Mouse (Mus musculus) hindbrain, embryonic 10.5 days (tissue): ENCODE measurements around the gene Fkbp15. TPM values are rescaled to one million over a fixed set of nuclear protein-coding genes. Genes with fewer than 3 reads are reported as not detected.

ENCODE experiments used
- DNase-seq: peaks from one replicate; pipeline ENCODE4 v3.0.0-alpha.2; 2017; ENCODE audit warnings: low spot score
- H3K27ac ChIP-seq: fragments of 300-500 bp; sonication (generic); 2 replicates; pipeline ENCODE4 v1.5.1; 2016; ENCODE audit warnings: mild to moderate bottlenecking, moderate library complexity
- H3K27me3 ChIP-seq: fragments of 300-500 bp; sonication (generic); 2 replicates; pipeline ENCODE4 v1.6.1; 2016; ENCODE audit warnings: mild to moderate bottlenecking; ENCODE audit not compliant: poor library complexity, insufficient read depth, severe bottlenecking
- H3K36me3 ChIP-seq: fragments of 300-500 bp; sonication (generic); 2 replicates; pipeline ENCODE4 v1.6.1; 2016; ENCODE audit warnings: mild to moderate bottlenecking, moderate library complexity
- H3K4me1 ChIP-seq: fragments of 300-500 bp; sonication (generic); replicated peaks from 2 replicates; pipeline ENCODE4 v1.6.1; 2016; ENCODE audit warnings: mild to moderate bottlenecking
- H3K4me3 ChIP-seq: fragments of 300-500 bp; sonication (generic); 2 replicates; pipeline ENCODE4 v1.5.1; 2016; ENCODE audit warnings: mild to moderate bottlenecking, moderate library complexity
- H3K9me3 ChIP-seq: fragments of 300-500 bp; sonication (generic); 2 replicates; pipeline ENCODE4 v1.6.1; 2016; ENCODE audit warnings: mild to moderate bottlenecking, moderate library complexity
- WGBS: fragments of 180-500 bp; shearing (Covaris S2); methylation state at CpG from one replicate; pipeline ENCODE4 v1.1.7; 2016; 5-methylcytosine and 5-hydroxymethylcytosine counted together
- polyA plus RNA-seq: library from polyadenylated mRNA; unstranded; fragments of >200 nt; fragmentation: Nextera tagmentation; extraction: Ambion mirVana; gene quantifications from 2 replicates; pipeline ENCODE4 v1.2.1, GENCODE M21; 2016

The Fkbp15 gene
- polyA plus RNA-seq, 1 experiment from 2014 or later, result 20.3 TPM

- no peaks in the 10 kb centered on the region for H3K4me1 ChIP-seq
- no peaks in the 10 kb centered on the region for H3K9me3 ChIP-seq
- 84% methylated on average over 5 of the region's 5 CpGs for WGBS
- no peaks in the 10 kb centered on the region for H3K27me3 ChIP-seq
- H3K4me3 ChIP-seq, result no peak overlapping the region
- no peak overlapping the region for H3K27ac ChIP-seq
- DNase-seq, result no peak
- H3K36me3 ChIP-seq, result peaks cover 80% of the 10 kb centered on the region
Observed at GRCm38 (mm10) chr4:62331977-62332376, 28.4 kb downstream of the Fkbp15 start.

GRCm38 (mm10) chr4:62328941-62329660 lies 31.2 kb downstream of the Fkbp15 start:
- 89% methylated on average over 6 of the region's 6 CpGs for WGBS
- Histone ChIP-seq H3K27me3 (no peaks in the 10 kb centered on the region), H3K27ac (no peak overlapping the region), H3K4me1 (no peaks in the 10 kb centered on the region), H3K36me3 (peaks cover 84% of the 10 kb centered on the region), H3K9me3 (no peaks in the 10 kb centered on the region), H3K4me3 (no peak overlapping the region)
- no peak for DNase-seq

- no peaks in the 10 kb centered on the region for H3K4me1 ChIP-seq
- no peaks in the 10 kb centered on the region for H3K27me3 ChIP-seq
- no peak overlapping the region for H3K4me3 ChIP-seq
- H3K36me3 ChIP-seq, result peaks cover 85% of the 10 kb centered on the region
- H3K27ac ChIP-seq, result no peak overlapping the region
- no peaks in the 10 kb centered on the region for H3K9me3 ChIP-seq
- DNase-seq, result no peak
Observed at GRCm38 (mm10) chr4:62326111-62326510, 34.2 kb downstream of the Fkbp15 start.

GRCm38 (mm10) chr4:62322684-62323083 lies 37.7 kb downstream of the Fkbp15 start:
- Histone ChIP-seq H3K4me3 (no peak overlapping the region), H3K9me3 (no peaks in the 10 kb centered on the region), H3K27me3 (no peaks in the 10 kb centered on the region), H3K4me1 (no peaks in the 10 kb centered on the region), H3K27ac (no peak overlapping the region), H3K36me3 (peaks cover 92% of the 10 kb centered on the region)
- WGBS, result 90% methylated on average over 3 of the region's 3 CpGs
- DNase-seq, result no peak

- Histone ChIP-seq H3K4me1 (no peaks in the 10 kb centered on the region), H3K27me3 (no peaks in the 10 kb centered on the region), H3K4me3 (no peak overlapping the region), H3K9me3 (no peaks in the 10 kb centered on the region), H3K27ac (no peak overlapping the region), H3K36me3 (peaks cover 74% of the 10 kb centered on the region)
- no peak for DNase-seq
- 73% methylated on average over 1 of the region's 1 CpGs for WGBS
Observed at GRCm38 (mm10) chr4:62318294-62318693, 42.1 kb downstream of the Fkbp15 start.

- DNase-seq, result no peak
- Histone ChIP-seq H3K9me3 (no peaks in the 10 kb centered on the region), H3K4me1 (no peaks in the 10 kb centered on the region), H3K27ac (no peak overlapping the region), H3K27me3 (no peaks in the 10 kb centered on the region), H3K36me3 (peaks cover 74% of the 10 kb centered on the region), H3K4me3 (no peak overlapping the region)
- 85% methylated on average over 2 of the region's 2 CpGs for WGBS
Observed at GRCm38 (mm10) chr4:62316456-62316855, 43.9 kb downstream of the Fkbp15 start.

- no peak for DNase-seq
- H3K36me3 ChIP-seq, result peaks cover 63% of the 10 kb centered on the region
- H3K4me3 ChIP-seq, result no peak overlapping the region
- H3K9me3 ChIP-seq, result no peaks in the 10 kb centered on the region
- WGBS, result 90% methylated on average over 3 of the region's 3 CpGs
- no peaks in the 10 kb centered on the region for H3K4me1 ChIP-seq
- no peaks in the 10 kb centered on the region for H3K27me3 ChIP-seq
- H3K27ac ChIP-seq, result no peak overlapping the region
Observed at GRCm38 (mm10) chr4:62314516-62314915, 45.8 kb downstream of the Fkbp15 start.

GRCm38 (mm10) chr4:62313641-62314211 lies 46.6 kb downstream of the Fkbp15 start:
- 91% methylated on average over 9 of the region's 9 CpGs for WGBS
- no peaks in the 10 kb centered on the region for H3K27me3 ChIP-seq
- H3K9me3 ChIP-seq, result no peaks in the 10 kb centered on the region
- peaks cover 55% of the 10 kb centered on the region for H3K36me3 ChIP-seq
- no peak for DNase-seq
- H3K4me1 ChIP-seq, result no peaks in the 10 kb centered on the region
- H3K4me3 ChIP-seq, result no peak overlapping the region
- no peak overlapping the region for H3K27ac ChIP-seq

GRCm38 (mm10) chr4:62312821-62313220 lies 47.5 kb downstream of the Fkbp15 start:
- Histone ChIP-seq H3K27me3 (no peaks in the 10 kb centered on the region), H3K4me1 (no peaks in the 10 kb centered on the region), H3K27ac (no peak overlapping the region), H3K9me3 (no peaks in the 10 kb centered on the region), H3K4me3 (no peak overlapping the region), H3K36me3 (peaks cover 57% of the 10 kb centered on the region)
- DNase-seq, result no peak
- WGBS, result 95% methylated on average over 2 of the region's 2 CpGs

GRCm38 (mm10) chr4:62308406-62308805 lies 51.9 kb downstream of the Fkbp15 start:
- H3K36me3 ChIP-seq, result peaks cover 70% of the 10 kb centered on the region
- DNase-seq, result no peak
- H3K27ac ChIP-seq, result no peak overlapping the region
- H3K4me1 ChIP-seq, result no peaks in the 10 kb centered on the region
- H3K4me3 ChIP-seq, result no peak overlapping the region
- no peaks in the 10 kb centered on the region for H3K9me3 ChIP-seq
- no peaks in the 10 kb centered on the region for H3K27me3 ChIP-seq

GRCm38 (mm10) chr4:62306840-62307239 lies 53.5 kb downstream of the Fkbp15 start:
- no peak overlapping the region for H3K4me3 ChIP-seq
- H3K27me3 ChIP-seq, result no peaks in the 10 kb centered on the region
- H3K9me3 ChIP-seq, result no peaks in the 10 kb centered on the region
- no peak for DNase-seq
- 84% methylated on average over 4 of the region's 4 CpGs for WGBS
- H3K27ac ChIP-seq, result no peak overlapping the region
- no peaks in the 10 kb centered on the region for H3K4me1 ChIP-seq
- peaks cover 70% of the 10 kb centered on the region for H3K36me3 ChIP-seq

GRCm38 (mm10) chr4:62306301-62306700 lies 54.0 kb downstream of the Fkbp15 start:
- Histone ChIP-seq H3K36me3 (peaks cover 70% of the 10 kb centered on the region), H3K27me3 (no peaks in the 10 kb centered on the region), H3K9me3 (no peaks in the 10 kb centered on the region), H3K4me3 (no peak overlapping the region), H3K27ac (no peak overlapping the region), H3K4me1 (no peaks in the 10 kb centered on the region)
- no peak for DNase-seq
- WGBS, result 92% methylated on average over 1 of the region's 1 CpGs

- no peak for DNase-seq
- Histone ChIP-seq H3K4me3 (no peak overlapping the region), H3K4me1 (no peaks in the 10 kb centered on the region), H3K27me3 (no peaks in the 10 kb centered on the region), H3K27ac (no peak overlapping the region), H3K9me3 (no peaks in the 10 kb centered on the region), H3K36me3 (peaks cover 90% of the 10 kb centered on the region)
- 87% methylated on average over 1 of the region's 1 CpGs for WGBS
Observed at GRCm38 (mm10) chr4:62303288-62303687, 57.1 kb downstream of the Fkbp15 start.
